Mouse (Mus musculus) brain, adult 2 months (tissue): Measurements from ENCODE around the gene Tmcc2.

Experiments used
- DNase-seq: peaks from one replicate; pipeline ENCODE4 v3.0.0; 2011; ENCODE audit warnings: low read depth, low spot score

Tmcc2 gene

GRCm38 (mm10) chr1:132389886-132390585 lies 1.0 kb downstream of the Tmcc2 start:
- DNase-seq, result peak; percentile 99

GRCm38 (mm10) chr1:132388813-132389803 lies 2.0 kb downstream of the Tmcc2 start:
- peak; percentile 37 for DNase-seq

- DNase-seq, result peak; percentile 92
Measured at GRCm38 (mm10) chr1:132387943-132388342, 3.1 kb downstream of the Tmcc2 start.

GRCm38 (mm10) chr1:132386266-132386665 lies 4.8 kb downstream of the Tmcc2 start:
- peak; percentile 87 for DNase-seq

- peak; percentile 67 for DNase-seq
Measured at GRCm38 (mm10) chr1:132385711-132386110, 5.4 kb downstream of the Tmcc2 start.

GRCm38 (mm10) chr1:132385266-132385665 lies 5.8 kb downstream of the Tmcc2 start:
- no peak for DNase-seq

DNA sequence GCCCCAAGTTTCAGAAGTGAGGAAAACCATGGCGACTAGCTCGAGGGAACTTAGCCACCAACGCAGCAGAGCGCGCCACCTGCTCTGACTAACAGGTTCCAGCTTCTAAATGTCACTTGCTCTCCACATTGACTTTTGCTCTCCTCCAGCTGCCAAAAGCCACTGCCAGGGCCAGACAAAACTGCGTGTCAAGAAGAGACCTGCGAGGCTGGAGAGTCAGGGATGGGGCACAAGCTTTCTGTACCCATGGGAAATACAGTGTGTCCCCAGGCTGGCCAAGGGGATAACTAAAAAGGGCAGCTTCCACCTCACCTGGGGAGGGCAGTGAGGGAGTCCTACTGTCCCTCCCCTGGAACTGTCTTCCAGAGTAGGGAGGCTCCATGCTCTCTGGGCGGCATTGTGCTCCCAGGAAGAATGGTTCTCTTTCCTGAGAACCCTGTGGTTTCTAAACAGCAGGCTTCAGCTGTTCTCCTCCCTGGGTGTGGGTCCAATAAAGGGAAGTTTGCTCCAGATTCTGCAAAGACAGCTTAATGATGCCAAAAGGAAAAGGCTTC lies 7.0 kb downstream of the Tmcc2 start:
- DNase-seq, result peak; percentile 91

GRCm38 (mm10) chr1:132381929-132382328 lies 9.2 kb downstream of the Tmcc2 start:
- DNase-seq, result peak; percentile 82

DNA sequence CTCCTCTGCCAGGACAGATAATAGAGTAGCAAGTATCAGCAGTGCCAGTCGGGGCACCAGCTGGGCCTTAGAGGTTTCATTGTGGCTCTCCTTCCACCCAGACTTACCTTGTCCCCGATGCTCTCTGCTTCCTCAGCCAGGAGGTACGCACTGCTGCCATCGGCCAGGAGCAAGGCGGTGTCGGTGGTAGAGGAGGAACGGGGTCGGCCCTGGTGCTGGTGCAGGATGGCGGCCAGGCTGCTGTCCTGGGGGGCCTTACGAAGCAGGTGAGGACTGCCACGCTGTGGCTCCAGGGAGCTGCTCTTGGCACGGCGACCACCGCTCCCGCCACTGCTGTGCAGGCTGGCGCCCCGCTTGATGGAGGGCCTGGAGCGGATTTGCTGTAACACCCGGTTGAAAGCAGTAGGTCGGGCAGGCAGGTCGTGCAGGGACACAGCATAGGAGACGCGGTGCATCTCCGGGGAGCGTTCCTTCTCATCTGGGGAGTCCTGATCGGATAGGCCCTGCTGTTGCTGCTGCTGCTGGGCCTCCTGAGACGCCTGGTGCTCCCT lies 10.5 kb downstream of the Tmcc2 start:
- no peak for DNase-seq

GRCm38 (mm10) chr1:132377811-132378210 lies 13.3 kb downstream of the Tmcc2 start:
- no peak for DNase-seq

GRCm38 (mm10) chr1:132377055-132377365 lies 14.1 kb downstream of the Tmcc2 start:
- no peak for DNase-seq

GRCm38 (mm10) chr1:132376211-132377054 lies 14.6 kb downstream of the Tmcc2 start:
- DNase-seq, result peak; percentile 71

GRCm38 (mm10) chr1:132375256-132375655 lies 15.8 kb downstream of the Tmcc2 start:
- peak; percentile 90 for DNase-seq

GRCm38 (mm10) chr1:132374873-132375244 lies 16.2 kb downstream of the Tmcc2 start:
- no peak for DNase-seq

DNA sequence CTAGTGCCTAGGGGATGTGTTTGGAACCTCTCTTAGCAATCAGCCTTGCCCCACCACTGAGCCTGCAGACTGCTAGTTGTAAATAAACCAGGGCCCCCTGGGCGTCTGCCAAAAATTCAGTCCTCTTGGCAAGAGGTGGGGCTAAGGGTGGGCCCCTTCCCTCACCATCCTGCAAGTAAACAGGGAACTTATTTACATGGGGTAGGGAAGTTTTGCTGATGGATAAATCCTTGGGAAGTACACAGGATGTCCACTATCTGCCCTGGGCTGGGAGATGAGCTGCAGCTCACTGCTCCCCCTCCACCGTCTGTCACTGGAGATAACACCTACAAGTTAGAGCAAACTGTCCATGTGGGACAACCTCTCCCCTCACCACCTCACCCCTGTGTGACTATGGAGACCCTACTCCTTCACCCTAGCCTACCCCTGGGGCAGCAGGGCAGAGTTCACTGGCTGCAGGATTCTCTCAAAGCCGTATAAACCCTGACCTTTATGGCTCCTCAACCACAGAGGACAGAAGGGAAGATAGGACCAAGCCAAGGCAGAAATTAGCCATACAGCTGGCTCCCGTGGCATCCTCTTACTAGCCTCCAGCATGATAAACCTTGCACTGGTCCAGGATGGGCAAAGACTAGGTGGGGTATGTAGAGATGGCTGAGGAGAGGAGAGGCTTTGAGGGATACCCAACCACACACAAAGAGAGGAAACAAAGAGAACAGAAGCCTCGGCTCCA lies 16.8 kb downstream of the Tmcc2 start:
- no peak for DNase-seq

GRCm38 (mm10) chr1:132372896-132373534 lies 18.1 kb downstream of the Tmcc2 start:
- no peak for DNase-seq

DNA sequence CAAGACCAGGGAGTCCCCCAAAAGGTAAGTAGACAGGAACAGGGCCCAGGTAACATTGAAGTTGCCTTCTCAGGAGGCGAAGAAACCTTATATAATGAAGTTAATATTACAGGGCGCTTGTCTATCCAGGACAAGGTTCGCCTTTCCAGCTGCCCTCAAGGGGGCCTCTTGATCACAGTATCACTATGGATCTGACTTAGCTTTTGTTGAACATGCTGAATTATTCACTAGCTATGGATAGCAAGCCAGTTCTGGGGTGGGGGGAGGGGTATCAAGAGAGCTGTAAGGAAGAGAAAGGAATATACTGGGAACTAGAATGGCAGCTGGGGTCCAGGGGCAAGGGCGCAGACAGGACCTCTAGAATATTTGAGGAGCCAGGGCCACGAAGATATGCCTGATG lies 18.7 kb downstream of the Tmcc2 start:
- DNase-seq, result peak; percentile 59

DNA sequence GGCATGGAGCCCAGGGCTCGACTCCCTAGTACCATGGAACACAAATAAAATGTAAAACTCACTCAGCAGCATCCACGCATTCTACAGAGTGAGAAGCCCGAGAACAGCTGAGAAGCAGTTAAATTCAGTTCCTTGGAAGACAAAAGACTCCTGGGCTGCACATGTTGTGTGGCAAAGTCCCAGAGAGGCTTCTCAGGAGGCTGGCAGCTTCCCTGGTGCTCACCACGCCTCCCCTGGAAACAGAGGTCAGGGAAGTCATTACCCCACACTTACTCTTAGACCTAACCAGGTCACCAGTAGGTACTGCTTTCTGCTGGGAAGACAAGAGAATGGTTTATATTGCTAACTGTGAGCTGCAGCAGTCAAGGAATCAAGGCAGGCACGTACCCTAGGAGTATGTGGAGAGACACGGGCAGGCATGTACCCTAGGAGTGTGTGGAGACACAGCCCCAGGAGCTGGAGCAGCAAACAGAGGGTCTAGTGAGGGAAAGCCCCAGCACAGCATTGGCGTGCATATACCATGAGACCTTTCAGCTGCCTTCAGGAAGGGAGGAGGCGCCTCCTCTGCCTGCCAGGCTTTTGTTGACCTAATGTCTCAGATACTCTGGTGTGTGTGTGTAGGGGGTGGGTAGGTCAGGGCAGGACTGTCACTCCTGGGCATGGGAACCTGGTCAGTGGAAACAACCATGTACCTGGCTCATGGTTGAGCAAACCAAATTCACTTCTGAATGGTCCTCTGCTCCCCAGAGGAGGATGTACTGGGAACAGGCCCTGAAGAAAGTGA lies 19.6 kb downstream of the Tmcc2 start:
- DNase-seq, result peak; percentile 45

DNA sequence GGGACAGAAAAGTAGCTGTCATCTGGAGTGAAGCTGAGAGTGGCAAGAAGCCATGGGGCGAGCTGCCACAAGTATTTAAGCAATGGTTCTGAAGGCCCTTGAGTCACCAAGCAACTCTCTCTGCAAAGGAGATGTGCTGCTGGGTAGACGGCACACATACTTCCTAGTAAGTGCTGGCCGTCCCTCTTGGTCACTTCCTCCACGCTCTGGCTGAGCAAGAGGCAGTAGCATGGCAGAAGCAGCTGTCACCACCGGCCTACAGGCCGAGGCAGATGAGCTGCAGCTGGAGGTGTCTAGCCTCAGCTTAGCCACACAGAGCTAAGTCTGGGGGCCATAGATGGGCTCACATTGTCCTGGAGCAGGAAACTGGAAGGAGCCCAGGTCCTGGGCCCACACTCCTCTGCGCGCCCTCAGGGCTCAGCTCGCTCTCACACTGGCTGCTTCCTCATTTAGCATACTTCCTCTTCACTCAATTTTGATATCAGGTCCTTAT lies 20.4 kb downstream of the Tmcc2 start:
- DNase-seq, result peak; percentile 36
